Mouse (Mus musculus): ENCODE data around the gene Gm38431.

DNA sequence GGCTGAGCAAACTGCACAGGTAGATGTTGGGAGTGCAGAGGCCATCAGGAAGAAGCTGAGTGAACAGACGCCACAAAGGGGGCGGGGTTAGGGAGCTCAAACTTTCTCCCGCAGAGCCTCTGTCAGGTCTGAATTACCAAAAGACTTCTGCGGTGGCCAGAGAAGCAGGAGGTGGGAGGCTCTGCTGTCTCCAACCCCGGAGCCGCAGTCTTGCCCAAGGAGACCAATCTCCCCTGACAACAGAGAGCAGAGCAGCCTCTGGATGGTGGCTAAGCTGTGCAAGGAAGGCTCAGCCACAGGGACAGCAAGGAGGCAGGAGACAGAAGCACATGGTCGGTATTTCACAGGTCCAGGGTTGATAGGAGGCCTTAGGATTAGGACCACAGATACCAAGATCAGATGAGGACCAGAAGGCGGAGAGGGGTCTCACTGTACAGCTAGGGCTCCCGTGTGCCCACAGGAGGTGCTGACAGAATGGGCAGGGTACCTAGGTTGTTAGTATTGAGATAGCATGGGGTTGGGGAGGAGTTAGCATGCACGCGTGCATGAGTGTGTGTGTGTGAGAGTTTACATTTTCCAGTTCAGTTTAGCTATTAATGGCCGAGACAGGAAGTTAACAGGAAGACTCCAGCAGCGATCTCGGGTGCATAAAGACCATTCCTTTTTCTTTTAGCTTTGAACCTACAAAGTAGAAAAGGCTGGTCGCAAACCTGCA, 8.8 kb upstream of the Gm38431 start:
- TF ChIP-seq MAZ (IDR thresholded peaks at IDR 0.05; ENCODE audit: low read depth, low read length) (no peak), E2F4 (IDR thresholded peaks at IDR 0.05; ENCODE audit: insufficient replicate concordance, low read depth, low read length) (no peak), SMC3 (IDR thresholded peaks at IDR 0.05; ENCODE audit: low read depth, low read length) (no peak), CTCF (conservative IDR thresholded peaks at IDR 0.05 in 1 of 2, IDR thresholded peaks at IDR 0.05 in 1 of 2; ENCODE audit: low read depth in 2 of 2, low read length in 2 of 2) (no peak), USF1 (IDR thresholded peaks at IDR 0.05; ENCODE audit: low read depth, low read length) (no peak)
